Mouse (Mus musculus) kidney, postnatal 0 days (tissue): Measurements from ENCODE around the gene Il33. TPM values are rescaled to one million over a fixed set of nuclear protein-coding genes. Genes with fewer than 3 reads are reported as not detected.
A peak's percentile ranks its signal among the peaks of the same experiment; 100 is the strongest.

Source experiments
- ATAC-seq: fragments of 200-750 bp; cut with Nextera tagmentation; replicated peaks from 2 replicates; pipeline ENCODE4 v1.8.0; 2017; ENCODE audit warnings: low read depth, moderate number of reproducible peaks, moderate TSS enrichment, moderate library complexity; ENCODE audit not compliant: low FRiP score
- DNase-seq: peaks from one replicate; pipeline ENCODE4 v3.0.0-alpha.2; 2016; ENCODE audit warnings: low spot score
- H3K27ac ChIP-seq: fragments of 300-500 bp; sonication (generic); 2 replicates; pipeline ENCODE4 v1.5.1; 2014; ENCODE audit warnings: mild to moderate bottlenecking
- H3K27me3 ChIP-seq: fragments of 300-500 bp; sonication (generic); 2 replicates; pipeline ENCODE4 v1.6.1; 2014; ENCODE audit warnings: low read length, mixed read lengths; ENCODE audit not compliant: insufficient read depth
- H3K36me3 ChIP-seq: fragments of 300-500 bp; sonication (generic); 2 replicates; pipeline ENCODE4 v1.6.1; 2014; ENCODE audit warnings: low read length, mixed read lengths; ENCODE audit not compliant: insufficient read depth
- H3K4me1 ChIP-seq: fragments of 300-500 bp; sonication (generic); replicated peaks from 2 replicates; pipeline ENCODE4 v1.6.1; 2014; ENCODE audit warnings: antibody characterized with exemption, low read length, mixed read lengths; ENCODE audit not compliant: insufficient read depth
- H3K4me2 ChIP-seq: fragments of 300-500 bp; sonication (generic); 2 replicates; pipeline ENCODE4 v1.6.1; 2014; ENCODE audit warnings: mild to moderate bottlenecking, low read length, moderate library complexity, mixed read lengths
- H3K4me3 ChIP-seq: fragments of 300-500 bp; sonication (generic); replicated peaks from 2 replicates; pipeline ENCODE4 v1.5.1; 2014; ENCODE audit warnings: low read depth, low read length
- H3K9ac ChIP-seq: fragments of 300-500 bp; sonication (generic); 2 replicates; pipeline ENCODE4 v1.6.1; 2014; ENCODE audit warnings: low read depth, low read length
- H3K9me3 ChIP-seq: fragments of 300-500 bp; sonication (generic); replicated peaks from 2 replicates; pipeline ENCODE4 v1.6.1; 2016; ENCODE audit warnings: low read length, inconsistent platforms, mixed read lengths
- CTCF ChIP-seq: IDR thresholded peaks from 2 replicates; pipeline ENCODE4 v1.5.1; 2016; ENCODE audit warnings: antibody characterized with exemption, low read depth, mild to moderate bottlenecking, moderate library complexity
- WGBS: fragments of 180-500 bp; shearing (Covaris S2); extraction: QIAGEN DNeasy Blood & Tissue Kit; methylation state at CpG from one replicate; pipeline ENCODE4 v1.1.7; 2014; 5-methylcytosine and 5-hydroxymethylcytosine counted together
- polyA plus RNA-seq: library from polyadenylated mRNA; unstranded; fragments of >200 nt; fragmentation: Nextera tagmentation; extraction: Ambion mirVana; gene quantifications from 2 replicates; pipeline ENCODE4 v1.2.1, GENCODE M21; 2015

Il33 gene
- polyA plus RNA-seq, 1 experiment from 2014 or later, result 63.7 TPM

DNA sequence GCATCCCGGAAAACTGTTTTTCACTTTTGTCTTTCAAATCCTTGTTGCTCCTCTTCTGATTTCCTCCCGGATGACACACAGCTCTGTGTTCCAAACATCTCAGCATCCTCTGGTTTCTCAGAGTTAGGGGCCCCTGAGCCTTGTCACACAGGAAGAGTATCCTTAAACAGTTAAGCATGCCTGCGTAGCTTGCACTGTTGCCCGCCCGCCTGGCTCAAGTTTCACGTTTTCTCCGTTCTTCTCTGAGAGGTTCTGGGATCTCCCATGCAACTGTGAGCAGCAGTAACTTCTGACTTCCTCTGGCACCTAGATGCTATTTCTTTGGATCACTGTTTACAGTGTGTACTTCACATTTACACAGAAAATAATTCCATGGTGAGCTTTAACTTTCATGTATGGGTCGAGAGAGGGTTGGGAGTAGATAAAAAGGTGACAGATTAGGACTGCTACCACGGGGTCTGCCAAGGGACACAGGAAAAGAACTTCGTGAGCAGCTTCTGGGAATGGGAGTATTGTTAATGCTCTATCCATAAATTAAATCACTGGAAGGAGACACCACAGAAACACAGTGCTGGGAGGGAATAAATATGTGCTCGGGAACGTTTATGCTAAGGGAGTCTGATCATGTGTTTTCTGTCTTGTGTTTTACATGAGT lies 1.3 kb downstream of the Il33 start:
- DNase-seq, result peak; percentile 94

DNA sequence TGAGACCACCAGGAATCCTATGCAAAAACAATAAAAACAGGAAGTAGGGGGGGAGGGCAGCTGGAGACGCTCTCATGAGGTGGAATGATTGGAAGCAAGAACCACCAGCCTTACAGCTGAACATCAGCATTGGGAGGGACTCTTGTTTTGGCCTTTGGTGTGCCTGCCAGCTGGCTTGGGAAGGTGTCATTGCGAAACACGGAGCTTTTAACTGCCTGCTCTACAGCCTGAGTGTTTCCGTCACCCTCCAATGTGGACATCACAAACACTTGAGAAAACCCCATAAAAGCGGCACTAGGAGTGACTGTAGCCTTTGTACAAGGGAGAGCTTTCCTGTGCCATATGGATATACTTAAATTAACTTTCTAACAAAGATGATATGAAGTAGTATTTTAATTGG lies 5.4 kb downstream of the Il33 start:
- no peaks in the 10 kb centered on the region for H3K27me3 ChIP-seq
- DNase-seq (peak; percentile 42), ATAC-seq (no peak)
- no peak overlapping the region for H3K9ac ChIP-seq
- no peak overlapping the region for H3K27ac ChIP-seq
- no peak overlapping the region for H3K4me3 ChIP-seq
- no peaks in the 10 kb centered on the region for H3K9me3 ChIP-seq
- H3K4me1 ChIP-seq, result no peaks in the 10 kb centered on the region
- whole genome bisulfite sequencing, result 42% methylated on average over 5 of the region's 5 CpGs
- H3K4me2 ChIP-seq, result no peak overlapping the region
- H3K36me3 ChIP-seq, result no peaks in the 10 kb centered on the region
- TF ChIP-seq CTCF, result no peak

More for the DNA sequence above, 1.3 kb downstream of the Il33 start:
- Histone ChIP-seq H3K9me3 (no peaks in the 10 kb centered on the region), H3K9ac (peak overlapping the region; percentile 31), H3K4me1 (peaks cover 4% of the 10 kb centered on the region), H3K4me3 (peak overlapping the region; percentile 26), H3K27ac (peak overlapping the region; percentile 79), H3K36me3 (no peaks in the 10 kb centered on the region), H3K27me3 (no peaks in the 10 kb centered on the region), H3K4me2 (peak overlapping the region; percentile 40)
- TF ChIP-seq CTCF, result no peak
- WGBS, result 6% methylated on average over 12 of the region's 12 CpGs
- ATAC-seq, result peak; percentile 50

DNA sequence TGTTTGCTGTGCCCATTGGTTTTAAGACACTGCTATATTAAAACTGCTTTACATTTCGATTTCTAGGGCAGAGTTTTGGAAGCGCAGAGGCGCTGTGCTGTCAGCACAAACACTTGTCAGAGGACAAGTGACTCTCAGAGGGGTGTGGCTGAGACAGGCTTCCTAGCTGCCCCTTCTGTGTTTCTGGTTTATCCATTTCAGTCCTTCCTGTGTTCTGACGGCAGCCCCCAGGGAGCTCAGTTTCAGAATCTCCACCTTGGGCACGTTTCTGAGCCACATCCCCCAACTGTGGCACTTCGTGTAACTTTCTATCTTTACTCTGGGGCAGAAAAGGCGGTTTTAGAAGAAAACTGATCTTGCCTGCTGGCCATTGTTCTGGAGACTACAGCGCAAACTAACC lies 12.5 kb downstream of the Il33 start:
- 45% methylated on average over 8 of the region's 8 CpGs for WGBS
- Histone ChIP-seq H3K36me3 (no peaks in the 10 kb centered on the region), H3K9ac (no peak overlapping the region), H3K27me3 (no peaks in the 10 kb centered on the region), H3K9me3 (no peaks in the 10 kb centered on the region), H3K4me3 (no peak overlapping the region), H3K4me1 (0 out of 2 replicates have a peak, but pooled peaks cover 3% of the 10 kb centered on the region), H3K27ac (no peak overlapping the region), H3K4me2 (0 out of 2 replicates have a peak overlapping the region, but pooled peaks have one; percentile 7)
- ATAC-seq (no peak), DNase-seq (peak; percentile 35)
- no peak for TF ChIP-seq CTCF

DNA sequence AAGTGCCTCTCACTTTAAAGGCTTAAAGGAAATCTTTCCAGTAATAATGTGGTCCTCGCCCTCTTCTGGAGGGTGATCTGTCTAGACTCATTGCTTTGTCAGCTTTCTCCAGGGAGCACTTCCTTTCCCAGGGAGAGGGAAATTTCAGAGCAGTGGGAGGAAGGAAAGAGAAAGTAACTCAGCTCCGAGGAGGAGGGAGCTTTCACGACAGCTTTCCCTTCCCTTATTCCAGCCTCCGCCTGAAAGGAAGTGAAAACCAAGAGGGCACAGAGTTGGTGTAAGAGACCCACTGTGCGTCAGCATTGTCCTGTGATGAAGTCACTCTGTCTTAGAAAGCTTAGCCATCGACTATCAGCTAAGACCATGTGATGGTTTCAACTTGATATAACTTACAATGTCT lies 15.3 kb downstream of the Il33 start:
- 29% methylated on average over 6 of the region's 6 CpGs for WGBS
- Histone ChIP-seq H3K9me3 (no peaks in the 10 kb centered on the region), H3K4me3 (no peak overlapping the region), H3K27me3 (no peaks in the 10 kb centered on the region), H3K4me1 (0 out of 2 replicates have a peak, but pooled peaks cover 3% of the 10 kb centered on the region), H3K4me2 (peak overlapping the region; percentile 9; the same call in 1 of the 2 replicates), H3K36me3 (no peaks in the 10 kb centered on the region), H3K9ac (no peak overlapping the region), H3K27ac (0 out of 2 replicates have a peak overlapping the region, but pooled peaks have one; percentile 43)
- TF ChIP-seq CTCF, result no peak; the same call in 1 of the 2 replicates
- peak; percentile 77 for DNase-seq
- peak; percentile 52; the same call in 1 of the 2 replicates for ATAC-seq

DNA sequence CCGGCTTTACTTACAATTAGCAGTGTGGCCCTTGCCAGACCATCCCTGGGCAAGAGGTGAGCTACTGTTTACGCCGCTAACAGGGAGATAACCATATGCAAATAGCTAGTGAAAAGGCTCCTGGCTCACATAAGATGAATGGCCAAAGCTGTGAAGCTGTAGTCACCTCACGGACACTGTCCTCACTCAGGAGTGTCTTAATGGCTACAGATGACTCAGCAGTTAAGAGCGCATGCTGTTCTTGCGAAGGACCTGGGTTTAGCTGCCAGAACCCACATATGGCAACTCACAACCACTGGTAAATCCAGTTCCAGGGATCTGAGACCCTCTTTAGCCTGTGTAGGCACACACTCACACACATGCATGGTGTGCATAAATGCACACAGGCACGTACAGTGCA lies 16.3 kb downstream of the Il33 start:
- Histone ChIP-seq H3K27me3 (no peaks in the 10 kb centered on the region), H3K4me3 (no peak overlapping the region), H3K4me1 (peaks cover under 1% of the 10 kb centered on the region; the same call in 1 of the 2 replicates), H3K4me2 (no peak overlapping the region), H3K9ac (no peak overlapping the region), H3K36me3 (no peaks in the 10 kb centered on the region), H3K9me3 (no peaks in the 10 kb centered on the region), H3K27ac (peak overlapping the region; percentile 43; the same call in 1 of the 2 replicates)
- ATAC-seq, result no peak
- no peak for TF ChIP-seq CTCF
- WGBS, result 81% methylated on average over 7 of the region's 7 CpGs
- no peak for DNase-seq

DNA sequence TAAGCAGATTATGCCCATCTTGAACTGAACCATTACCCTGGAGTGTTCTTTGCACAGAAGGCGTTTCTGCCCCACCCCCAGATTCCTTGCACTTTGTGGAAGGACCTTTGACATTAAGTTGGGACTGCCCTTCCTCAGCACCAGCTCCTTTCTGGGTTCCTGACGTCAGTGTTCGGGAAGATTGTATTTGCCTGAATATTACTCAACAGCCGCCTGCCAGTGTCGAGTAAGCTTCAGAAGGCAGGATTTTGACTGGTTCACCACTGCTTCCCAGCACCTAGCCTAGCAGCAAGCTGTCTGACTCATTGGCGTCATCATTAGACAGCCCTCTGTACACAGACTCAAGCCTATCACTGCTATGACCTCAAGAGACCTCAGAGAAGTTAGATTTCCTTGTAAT lies 17.4 kb downstream of the Il33 start:
- Histone ChIP-seq H3K27me3 (no peaks in the 10 kb centered on the region), H3K9ac (no peak overlapping the region), H3K4me1 (no peaks in the 10 kb centered on the region; the same call in 1 of the 2 replicates), H3K27ac (no peak overlapping the region), H3K4me3 (no peak overlapping the region), H3K36me3 (no peaks in the 10 kb centered on the region), H3K4me2 (no peak overlapping the region), H3K9me3 (no peaks in the 10 kb centered on the region)
- DNase-seq, result no peak
- no peak for ATAC-seq
- WGBS, result 84% methylated on average over 6 of the region's 6 CpGs
- TF ChIP-seq CTCF, result no peak
